Mouse (Mus musculus) heart, postnatal 14 days (tissue): ENCODE results near the gene Dennd5b. TPM values are rescaled to one million over a fixed set of nuclear protein-coding genes. Genes with fewer than 3 reads are reported as not detected.
"Not testable (repeated sequence)": the region's sequence is repeated elsewhere in the genome, so short reads cannot be mapped to it uniquely, and the experiment has no call there.

Experiments used
- DNase-seq, 2 experiments: peaks; one replicate each; pipeline ENCODE4 v3.0.0; 2021 to 2022
- intact Hi-C: fragments of 180-260 bp; cut with DNase I; formaldehyde crosslinking; loops from one replicate; pipeline ENCODE4 v1.15.1; 2025
- total RNA-seq, 2 experiments: library from RNA; stranded (reverse); gene quantifications; 2 replicates each; pipeline ENCODE4 v1.2.3; 2021

Gene Dennd5b
- total RNA-seq, 2 experiments from 2014 or later = 20.5 to 23.3 TPM

- peak in 1 of 2 experiments; percentile 22 for DNase-seq
- intact Hi-C loops = no loop called here
Observed at GRCm38 (mm10) chr6:149050978-149051723, 50.3 kb downstream of the Dennd5b start.

- no peak for DNase-seq
- intact Hi-C loops = no loop called here
Observed at GRCm38 (mm10) chr6:149040099-149040498, 61.4 kb downstream of the Dennd5b start.

- no peak for DNase-seq
- intact Hi-C loops = no loop called here
Observed at GRCm38 (mm10) chr6:149032198-149032597, 69.3 kb downstream of the Dennd5b start.

DNA sequence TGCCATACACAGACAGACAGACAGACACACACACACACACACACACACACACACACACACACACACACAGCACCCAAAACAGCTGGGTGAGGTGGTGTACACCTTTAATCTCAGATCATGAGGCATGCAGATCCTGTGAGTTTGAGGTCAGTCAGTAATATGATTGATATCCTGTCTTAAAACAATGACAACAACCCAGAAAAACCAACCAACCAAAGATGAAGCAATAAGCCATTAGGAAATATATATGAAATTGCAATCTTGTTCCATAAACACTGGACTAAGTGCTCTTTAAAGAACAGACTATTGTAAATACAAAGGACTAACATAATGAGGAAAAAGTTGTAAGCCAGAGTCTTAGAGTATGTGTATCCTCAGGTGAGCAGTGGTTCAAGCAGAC, 70.1 kb downstream of the Dennd5b start:
- intact Hi-C loops = no loop called here
- DNase-seq = no peak

DNA sequence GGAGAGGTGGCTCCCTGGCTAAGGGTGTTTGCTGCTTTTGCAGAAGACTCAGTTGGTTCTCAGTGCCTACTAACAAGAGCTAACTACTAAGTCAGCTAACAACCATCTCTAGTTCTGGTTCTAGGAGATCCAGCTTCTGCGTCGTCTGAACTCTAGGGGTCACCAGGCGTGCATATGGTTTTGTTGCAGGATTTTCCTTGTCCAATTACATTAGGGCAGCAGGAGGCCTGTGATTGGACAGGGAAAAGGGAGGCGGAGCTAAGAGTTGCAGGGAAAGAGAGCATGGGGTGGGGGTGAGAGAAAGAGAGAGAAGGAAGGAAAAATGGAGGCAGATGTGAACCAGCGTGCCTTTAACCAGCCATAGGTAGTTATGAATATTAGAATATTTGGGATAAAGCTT, 83.0 kb downstream of the Dennd5b start:
- intact Hi-C loops = no loop called here
- DNase-seq = no peak

- intact Hi-C loops = loop anchor here (2.0 kb wide), 1 partner anchor 110 kb away; no protein-coding TSS in a partner anchor
- DNase-seq = peak in 1 of 2 experiments; percentile 11
Observed at GRCm38 (mm10) chr6:149010766-149011301, 90.6 kb downstream of the Dennd5b start.

DNA sequence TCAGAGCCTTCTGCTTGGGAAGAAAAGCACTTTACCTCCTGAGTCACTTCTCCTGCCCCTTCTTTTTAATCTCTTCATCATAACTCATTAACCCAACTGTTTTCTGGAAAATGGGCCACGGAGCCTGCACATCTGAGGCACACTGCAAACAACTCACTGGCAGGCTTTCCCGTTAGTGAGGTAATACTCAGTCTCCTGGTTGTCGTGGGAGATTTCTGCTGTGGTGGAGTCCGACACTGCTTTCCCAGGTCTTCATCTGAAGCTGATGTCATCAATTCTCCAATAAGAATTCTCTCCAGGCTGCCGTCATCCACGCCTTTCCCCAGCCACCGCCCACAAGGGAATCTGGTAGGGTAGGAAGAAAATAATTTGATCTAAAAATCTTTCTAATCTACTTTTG, 96.5 kb downstream of the Dennd5b start:
- intact Hi-C loops = no loop called here
- DNase-seq = no peak

GRCm38 (mm10) chr6:148994327-148994999, 107.0 kb downstream of the Dennd5b start:
- intact Hi-C loops = no loop called here
- DNase-seq = no peak

GRCm38 (mm10) chr6:148993117-148994077, 108.1 kb downstream of the Dennd5b start:
- intact Hi-C loops = no loop called here
- DNase-seq = no peak

- intact Hi-C loops = no loop called here
- DNase-seq = no peak
Observed at GRCm38 (mm10) chr6:148992373-148993116, 108.9 kb downstream of the Dennd5b start.

GRCm38 (mm10) chr6:148991660-148992372, 109.7 kb downstream of the Dennd5b start:
- no peak for DNase-seq
- intact Hi-C loops = no loop called here

DNA sequence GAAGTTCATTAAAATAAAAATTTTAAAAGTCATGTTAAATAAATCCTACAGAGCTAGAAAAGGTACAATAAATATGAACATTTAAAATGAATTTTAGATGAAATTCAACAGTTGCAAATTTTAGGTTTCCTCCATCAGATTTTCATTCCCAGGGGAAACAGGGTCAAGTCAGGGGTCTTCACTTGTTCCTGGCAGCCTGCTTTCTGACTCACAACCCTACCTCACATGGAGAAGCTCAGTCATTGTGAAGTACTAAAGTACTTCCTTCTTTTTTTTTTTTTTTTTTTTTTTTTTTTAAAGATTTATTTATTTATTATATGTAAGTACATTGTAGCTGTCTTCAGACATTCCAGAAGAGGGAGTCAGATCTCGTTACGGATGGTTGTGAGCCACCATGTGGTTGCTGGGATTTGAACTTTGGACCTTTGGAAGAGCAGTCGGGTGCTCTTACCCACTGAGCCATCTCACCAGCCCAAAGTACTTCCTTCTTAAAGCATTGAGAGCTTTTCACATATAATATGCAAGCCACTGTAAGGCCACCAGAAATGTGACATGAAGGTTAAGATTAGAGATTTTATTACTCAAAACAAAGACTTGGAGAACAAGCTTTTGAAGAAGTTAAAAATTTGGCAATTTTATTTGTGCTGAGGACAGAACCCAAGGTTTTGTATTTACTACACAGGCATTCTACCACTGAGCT, 111.5 kb downstream of the Dennd5b start:
- intact Hi-C loops, DNase-seq: not testable (repeated sequence)

- intact Hi-C loops = no loop called here
- DNase-seq = no peak
Observed at GRCm38 (mm10) chr6:148986003-148986402, 115.5 kb downstream of the Dennd5b start.

DNA sequence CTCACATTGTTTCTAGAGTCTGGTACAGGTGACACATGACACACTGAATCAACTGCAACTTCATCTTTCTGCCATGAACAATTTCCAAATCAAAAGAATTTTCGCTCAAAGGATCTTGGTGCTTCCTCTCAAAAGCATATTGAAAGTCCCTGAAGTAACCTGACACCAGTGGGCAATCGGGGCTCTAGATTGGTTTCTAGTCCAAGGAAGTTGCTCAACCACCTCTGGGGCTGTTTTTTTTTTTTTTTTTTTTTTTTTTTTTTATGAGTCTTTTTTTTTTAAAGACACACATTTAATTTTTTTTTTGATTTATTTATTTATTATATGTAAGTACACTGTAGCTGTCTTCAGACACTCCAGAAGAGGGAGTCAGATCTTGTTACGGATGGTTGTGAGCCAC, 121.0 kb downstream of the Dennd5b start:
- intact Hi-C loops = no loop called here
- no peak for DNase-seq

DNA sequence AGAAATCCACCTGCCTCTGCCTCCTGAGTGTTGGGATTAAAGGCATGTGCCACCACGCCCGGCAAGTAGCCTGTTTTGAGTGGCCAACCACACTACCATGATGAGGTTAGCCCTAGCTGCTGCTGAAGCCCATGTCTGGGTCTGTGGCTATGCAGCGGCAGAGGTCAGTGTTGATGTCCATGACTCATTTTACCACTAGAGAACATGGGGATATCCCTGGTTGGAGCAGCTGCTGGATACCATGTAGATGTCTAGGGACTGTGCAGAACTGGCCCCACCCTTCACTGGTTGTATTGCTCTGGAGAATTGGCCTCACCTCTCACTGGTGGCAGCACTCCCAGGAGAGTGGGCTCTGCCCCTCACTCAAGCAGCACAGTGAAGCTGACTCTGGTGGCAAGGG, 126.4 kb downstream of the Dennd5b start:
- DNase-seq = no peak
- intact Hi-C loops = no loop called here

GRCm38 (mm10) chr6:148972891-148973290, 128.6 kb downstream of the Dennd5b start:
- no peak for DNase-seq
- intact Hi-C loops = no loop called here

DNA sequence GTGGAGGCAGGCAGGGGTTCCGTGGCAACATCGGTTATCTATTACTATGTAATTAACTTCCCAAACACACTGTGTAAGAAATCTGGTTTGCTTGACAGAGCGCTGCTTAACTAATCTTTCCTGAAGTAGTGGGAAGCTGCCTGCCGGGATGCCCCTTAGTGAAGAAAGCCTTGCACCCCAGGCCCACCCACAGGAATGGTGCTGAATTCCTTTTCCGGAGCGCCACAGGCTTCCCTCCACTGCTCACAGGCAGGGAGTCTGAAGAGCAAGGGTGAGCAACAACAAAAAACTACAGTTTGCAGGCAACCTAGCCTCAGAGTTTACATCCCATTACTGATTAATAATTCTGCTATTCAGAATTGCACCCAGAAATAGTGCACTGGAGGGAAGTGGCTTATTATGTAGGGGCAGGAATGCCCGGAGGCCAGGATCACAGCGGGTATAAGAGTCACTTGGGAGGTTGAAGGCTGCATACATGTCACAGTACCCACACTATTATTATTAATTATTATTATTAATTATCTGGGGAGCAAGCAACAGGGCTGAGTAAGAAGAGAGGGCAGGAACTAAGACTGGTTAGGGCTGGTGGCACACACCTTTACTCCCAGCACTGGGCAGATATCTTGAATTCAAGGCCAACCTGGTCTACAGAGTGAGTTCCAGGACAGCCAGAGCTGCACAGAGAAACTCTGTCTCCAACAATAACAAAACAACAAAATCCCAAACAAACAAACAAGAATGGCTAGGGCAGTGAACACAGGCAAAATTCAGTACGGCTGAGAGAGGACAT, 129.2 kb downstream of the Dennd5b start:
- no peak for DNase-seq
- intact Hi-C loops = no loop called here
